Mouse (Mus musculus) CH12F3 (cell line): ENCODE data around the gene Rab11fip3.
"Not testable (repeated sequence)": the region's sequence is repeated elsewhere in the genome, so short reads cannot be mapped to it uniquely, and the experiment has no call there.

Source experiments
- in situ Hi-C: fragments of 300-500 bp; cut with MboI; formaldehyde crosslinking; loops from 2 replicates; pipeline ENCODE4 v1.14.3; 2020; ENCODE audit warnings: low sequenced_read_pairs

Rab11fip3 gene

GRCm38 (mm10) chr17:26042599-26043248 is 26.6 kb downstream of the Rab11fip3 start:
- in situ Hi-C loops = no loop called here

DNA sequence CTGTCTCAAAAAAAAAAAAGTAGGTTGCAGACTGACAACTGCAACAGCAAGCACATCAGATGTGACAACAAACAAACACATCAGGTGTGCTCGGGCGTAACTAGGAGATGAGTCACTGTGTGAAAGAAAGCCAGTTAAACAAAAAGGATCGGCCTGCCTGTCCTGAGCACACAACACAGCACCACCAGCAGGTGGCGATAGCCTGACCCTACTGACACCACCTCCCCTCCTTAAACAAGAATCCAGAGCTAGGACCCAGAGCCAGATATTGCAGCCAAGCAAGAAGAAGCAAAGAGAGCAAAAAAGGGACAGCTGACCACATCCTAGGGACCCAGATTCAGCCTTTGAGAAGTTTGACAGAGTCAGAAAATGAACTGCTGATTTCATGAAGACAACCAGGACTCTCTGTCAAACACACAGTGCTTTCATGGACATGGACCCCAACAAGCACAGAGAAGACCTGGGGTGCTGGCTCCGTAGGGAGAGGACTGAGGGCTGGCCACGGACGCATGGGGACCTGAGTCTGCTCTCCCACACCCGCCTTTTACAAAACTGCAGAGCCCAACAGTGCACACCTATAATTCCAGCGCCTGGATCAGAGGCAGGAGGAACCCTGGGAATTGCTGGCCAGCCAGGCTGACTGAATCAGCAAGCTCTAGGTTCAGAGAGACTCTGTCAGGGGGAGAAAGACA is 28.1 kb downstream of the Rab11fip3 start:
- in situ Hi-C loops = no loop called here

DNA sequence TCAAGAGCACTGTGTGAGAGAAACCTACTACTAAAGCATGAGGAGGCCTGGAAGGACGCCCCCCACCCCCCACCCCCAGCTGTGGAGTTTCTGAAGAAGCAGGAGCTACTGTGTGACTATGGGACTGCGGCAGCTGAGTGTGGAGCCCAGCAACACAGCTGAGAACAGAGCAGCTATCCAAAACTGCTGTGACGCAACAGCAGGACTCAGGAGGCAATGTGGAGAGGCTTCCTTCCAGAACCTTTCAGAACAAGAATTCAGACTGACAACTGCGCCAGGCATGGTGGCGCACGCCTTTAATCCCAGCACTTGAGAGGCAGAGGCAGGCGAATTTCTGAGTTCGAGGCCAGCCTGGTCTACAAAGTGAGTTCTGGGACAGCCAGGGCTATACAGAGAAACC is 28.6 kb downstream of the Rab11fip3 start:
- in situ Hi-C loops = not testable (repeated sequence)

GRCm38 (mm10) chr17:26032037-26032436 is 37.3 kb downstream of the Rab11fip3 start:
- in situ Hi-C loops = no loop called here

GRCm38 (mm10) chr17:26031583-26031982 is 37.8 kb downstream of the Rab11fip3 start:
- in situ Hi-C loops = no loop called here

DNA sequence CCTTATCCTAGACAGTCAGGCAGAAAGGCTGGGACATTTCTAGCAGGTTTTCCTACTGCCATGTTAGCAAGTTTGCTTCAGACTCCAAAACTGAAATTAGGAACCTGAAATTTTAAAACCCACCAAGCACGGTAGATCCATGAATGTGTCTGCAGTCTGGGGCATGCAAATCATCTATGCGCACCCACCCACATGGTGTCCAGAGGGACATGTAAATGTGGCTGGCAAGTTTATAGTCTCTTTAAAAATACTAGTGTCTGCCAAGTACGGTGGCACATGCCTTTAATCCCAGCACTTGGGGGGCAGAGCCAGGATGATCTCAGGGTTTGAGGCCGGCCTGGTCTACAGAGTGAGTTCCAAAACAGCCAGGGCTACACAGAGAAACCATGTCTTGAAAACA is 41.1 kb downstream of the Rab11fip3 start:
- in situ Hi-C loops = no loop called here

- in situ Hi-C loops = loop anchor here (25.0 kb wide), 1 partner anchor 137 kb away; the partner anchor contains the start of genes Mettl26 and Wfikkn1
Observed at GRCm38 (mm10) chr17:26024674-26025073, 44.7 kb downstream of the Rab11fip3 start.

DNA sequence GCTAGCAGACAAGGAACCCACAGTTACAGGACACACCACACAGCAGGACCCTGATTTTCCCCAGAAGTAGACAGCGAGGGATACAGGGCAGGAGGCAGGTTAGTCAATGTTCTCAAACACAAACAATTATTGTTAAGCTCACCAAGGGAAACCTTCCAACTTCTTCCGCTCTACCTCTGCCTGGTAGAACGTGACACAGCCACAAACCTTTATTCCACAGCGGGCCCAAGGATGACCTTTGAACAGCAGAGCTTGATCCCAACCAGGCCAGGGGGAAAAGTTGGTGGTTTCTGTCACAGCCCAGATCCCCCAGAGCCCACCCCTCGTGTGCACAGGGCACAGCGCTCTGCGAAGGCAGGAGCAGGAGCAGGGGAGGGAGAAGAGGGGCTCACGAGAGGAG is 45.4 kb downstream of the Rab11fip3 start:
- in situ Hi-C loops = loop anchor here (25.0 kb wide), 1 partner anchor 137 kb away; the partner anchor contains the start of genes Mettl26 and Wfikkn1

- in situ Hi-C loops = loop anchor here (25.0 kb wide), 1 partner anchor 136 kb away; the partner anchor contains the start of genes Mettl26 and Wfikkn1
Observed at GRCm38 (mm10) chr17:26023181-26023580, 46.2 kb downstream of the Rab11fip3 start.

DNA sequence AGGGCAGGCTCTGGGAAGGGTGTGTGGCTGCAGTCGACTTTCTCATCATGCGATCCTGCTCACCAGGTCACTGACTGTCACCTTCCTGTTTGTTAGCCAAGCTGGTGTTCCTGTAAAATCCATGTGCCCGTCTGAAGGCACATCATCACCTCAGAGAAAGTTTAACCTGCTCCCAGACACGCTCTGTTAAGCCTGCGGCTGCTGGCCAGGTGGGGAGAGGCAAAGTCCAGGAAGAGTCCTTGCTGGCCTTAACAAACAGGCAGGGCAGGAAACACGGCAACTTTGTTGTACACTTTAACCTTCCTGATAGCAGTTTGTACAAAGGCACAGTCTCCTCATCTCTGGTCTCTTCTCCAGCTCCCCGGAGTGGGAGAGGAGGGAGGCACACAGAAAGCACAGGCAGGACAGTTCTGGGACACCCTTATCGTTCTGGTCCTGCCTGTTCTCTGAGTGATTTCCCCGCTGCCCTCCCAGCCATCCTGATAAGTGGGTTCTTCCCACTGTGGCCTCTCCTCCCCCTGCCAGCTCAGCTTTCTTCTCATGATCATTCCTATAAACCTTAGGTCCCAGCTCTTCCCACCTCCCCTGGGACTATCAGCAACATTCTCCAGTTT is 47.5 kb downstream of the Rab11fip3 start:
- in situ Hi-C loops = loop anchor here (25.0 kb wide), 1 partner anchor 135 kb away; the partner anchor contains the start of genes Mettl26 and Wfikkn1

- in situ Hi-C loops = loop anchor here (25.0 kb wide), 1 partner anchor 134 kb away; the partner anchor contains the start of genes Mettl26 and Wfikkn1
Observed at GRCm38 (mm10) chr17:26020848-26021347, 48.5 kb downstream of the Rab11fip3 start.

DNA sequence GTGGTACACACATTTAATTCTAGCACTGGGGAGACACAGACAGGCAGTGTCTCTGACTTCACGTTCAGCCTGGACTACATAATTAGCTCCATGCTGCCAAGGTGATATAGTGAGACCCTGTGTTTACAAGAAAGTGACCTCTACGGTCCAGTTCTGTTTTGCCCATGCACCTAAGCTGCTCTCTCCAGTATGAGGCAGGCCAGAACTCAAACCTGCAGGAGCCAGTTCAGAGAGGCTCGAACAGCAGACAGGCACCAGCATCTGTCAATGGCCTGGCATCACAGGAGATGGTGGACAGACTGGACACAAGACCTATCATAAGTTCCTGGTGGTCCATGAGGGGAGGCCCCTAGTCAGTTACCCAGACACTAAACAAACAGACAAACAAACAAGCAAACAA is 51.0 kb downstream of the Rab11fip3 start:
- in situ Hi-C loops = loop anchor here (25.0 kb wide), 1 partner anchor 131 kb away; the partner anchor contains the start of genes Mettl26 and Wfikkn1

GRCm38 (mm10) chr17:26017949-26018348 is 51.4 kb downstream of the Rab11fip3 start:
- in situ Hi-C loops = loop anchor here (25.0 kb wide), 1 partner anchor 131 kb away; the partner anchor contains the start of genes Mettl26 and Wfikkn1

- in situ Hi-C loops = loop anchor here (25.0 kb wide), 1 partner anchor 130 kb away; the partner anchor contains the start of genes Mettl26 and Wfikkn1
Observed at GRCm38 (mm10) chr17:26017021-26017420, 52.3 kb downstream of the Rab11fip3 start.

DNA sequence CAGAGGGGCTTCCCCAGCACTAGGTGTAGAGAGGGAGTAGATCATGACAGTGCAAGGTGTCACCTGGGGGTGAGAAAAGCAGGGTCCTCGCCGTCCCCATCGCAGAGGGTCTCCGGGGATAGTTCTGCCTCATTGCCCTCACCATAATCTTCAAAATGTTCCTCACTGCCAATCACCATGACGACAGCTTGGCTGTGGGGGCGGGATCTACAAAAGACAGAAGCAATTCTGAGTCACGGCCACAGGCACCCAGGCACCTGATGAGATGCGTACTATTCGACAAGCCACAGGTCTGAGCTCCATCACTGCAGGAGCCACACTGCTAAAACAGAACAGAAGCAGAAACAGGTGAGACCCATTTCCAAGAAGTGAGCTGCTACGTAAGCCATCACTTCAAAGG is 55.6 kb downstream of the Rab11fip3 start:
- in situ Hi-C loops = loop anchor here (25.0 kb wide), 1 partner anchor 126 kb away; the partner anchor contains the start of genes Mettl26 and Wfikkn1

GRCm38 (mm10) chr17:26011841-26012460 is 57.4 kb downstream of the Rab11fip3 start:
- in situ Hi-C loops = loop anchor here (25.0 kb wide), 1 partner anchor 125 kb away; the partner anchor contains the start of genes Mettl26 and Wfikkn1

DNA sequence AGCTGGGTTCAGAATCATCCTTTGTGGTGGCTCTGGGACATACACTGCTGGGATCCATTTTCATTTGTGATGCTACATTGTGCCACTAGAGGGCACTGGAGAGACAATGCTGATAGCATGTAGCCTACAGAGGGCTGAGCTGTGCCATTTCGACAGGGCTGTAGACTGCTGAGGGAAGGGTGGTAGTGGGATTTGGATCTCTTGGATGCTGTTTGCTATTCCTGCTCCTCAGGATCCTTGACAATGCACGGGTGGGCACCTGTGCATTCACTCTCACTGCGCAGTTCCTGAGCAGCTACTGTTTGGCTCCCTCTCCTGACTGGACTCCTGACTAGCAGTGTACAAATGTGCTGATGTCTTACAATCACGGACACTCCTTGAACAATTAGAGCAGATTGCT is 59.8 kb downstream of the Rab11fip3 start:
- in situ Hi-C loops = loop anchor here (25.0 kb wide), 1 partner anchor 122 kb away; the partner anchor contains the start of genes Mettl26 and Wfikkn1

DNA sequence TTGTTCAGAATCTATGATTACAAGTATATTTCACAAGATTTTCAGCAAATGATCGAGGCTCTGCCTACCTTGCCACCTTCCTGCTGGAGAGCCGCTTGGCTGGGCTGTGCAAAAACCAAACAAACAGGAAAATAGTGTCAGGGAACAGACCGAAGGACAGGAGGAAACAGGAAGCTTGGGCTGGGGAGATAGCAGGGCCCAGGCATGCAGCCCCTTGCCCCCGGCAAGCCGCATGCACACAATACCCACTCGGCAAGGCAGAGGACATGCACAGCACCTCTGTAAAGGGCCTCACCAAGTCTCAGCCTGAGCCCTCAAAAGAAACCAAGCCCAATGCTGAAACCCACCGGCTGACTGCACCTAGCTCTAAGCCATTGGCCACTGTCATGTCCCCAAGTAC is 60.6 kb downstream of the Rab11fip3 start:
- in situ Hi-C loops = loop anchor here (25.0 kb wide), 1 partner anchor 121 kb away; the partner anchor contains the start of genes Mettl26 and Wfikkn1

DNA sequence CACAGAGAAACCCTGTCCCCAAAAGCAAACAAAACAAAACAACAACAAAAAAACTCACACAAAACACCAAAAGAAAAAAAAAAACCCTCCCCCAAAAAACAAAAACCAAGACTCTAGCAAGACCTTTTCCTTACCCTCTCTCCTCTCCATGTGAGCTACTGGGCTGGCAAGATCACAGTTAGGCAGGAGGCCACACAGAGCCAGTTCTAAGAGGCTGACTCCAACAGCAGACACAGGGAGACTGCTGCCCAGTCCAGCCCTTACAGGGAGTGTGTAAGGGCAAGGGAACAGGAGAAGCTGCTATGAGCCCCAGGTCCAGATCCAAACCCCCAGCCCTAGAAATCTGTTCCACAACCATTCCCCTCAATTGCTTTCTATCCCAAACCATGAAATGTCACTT is 61.0 kb downstream of the Rab11fip3 start:
- in situ Hi-C loops = loop anchor here (25.0 kb wide), 1 partner anchor 121 kb away; the partner anchor contains the start of genes Mettl26 and Wfikkn1

GRCm38 (mm10) chr17:26007646-26008045 is 61.7 kb downstream of the Rab11fip3 start:
- in situ Hi-C loops = loop anchor here (25.0 kb wide), 1 partner anchor 120 kb away; the partner anchor contains the start of genes Mettl26 and Wfikkn1
